Mouse (Mus musculus) heart, postnatal 0 days (tissue): ENCODE data around the gene Ispd.

Experiments
- CTCF ChIP-seq: IDR thresholded peaks from 2 replicates; pipeline ENCODE4 v1.5.1; 2016; ENCODE audit warnings: antibody characterized with exemption, control low read depth, low read depth
- EP300 ChIP-seq: IDR thresholded peaks from 2 replicates; pipeline ENCODE4 v1.6.1; 2016; ENCODE audit warnings: antibody characterized with exemption, low read depth

DNA sequence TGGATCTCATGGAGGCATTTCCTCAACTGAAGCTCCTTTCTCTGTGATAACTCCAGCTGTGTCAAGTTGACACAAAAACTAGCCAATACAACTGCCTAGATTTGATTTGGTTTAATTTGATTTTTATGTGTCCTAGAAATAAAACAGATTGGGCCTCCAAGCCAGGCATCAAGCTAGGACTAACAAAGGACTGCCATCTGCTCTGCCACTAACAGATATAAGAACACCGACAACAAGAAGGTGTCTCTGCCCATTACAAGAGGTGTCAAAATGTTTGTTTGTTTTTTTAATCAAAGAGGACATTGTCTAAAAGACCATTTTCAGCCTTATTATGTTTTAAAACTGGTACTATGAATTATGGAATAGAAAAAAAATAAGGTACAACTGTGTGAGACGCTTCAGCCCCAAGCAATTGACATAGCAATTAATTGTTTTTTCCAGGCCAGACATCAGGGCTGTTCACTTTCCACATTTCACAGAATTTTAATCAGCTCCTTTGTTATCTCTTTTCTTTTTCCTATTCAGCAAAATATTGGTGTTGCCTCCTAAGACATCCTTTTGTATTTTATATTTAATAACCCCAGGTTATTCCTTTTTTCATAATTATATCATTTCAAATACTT, 299.7 kb downstream of the Ispd start:
- TF ChIP-seq CTCF (no peak), EP300 (no peak)
